Comparison of ENCODE assay signal across 12 mouse cellular contexts in genomic region chr16:5536515-5536972, GRCm38 (mm10).
DNase-seq lines count a peak whose midpoint lies in the region; ATAC-seq lines count a peak whose summit lies in the region.
"Had no signal": no experiment of that assay in that cellular context is flagged by ENCODE, and none has a peak within 500 bp of the region (broad histone marks: within the 10 kb centered on the region; RNA-seq: fewer than 3 reads in every experiment).

No protein-coding gene starts in this region.

- H3K4me2 ChIP-seq in hindbrain, embryonic 13.5 days: peak overlapping the region; percentile 31
- peak overlapping the region; percentile 35 for H3K4me2 ChIP-seq in midbrain, embryonic 15.5 days

- H3K4me3 ChIP-seq in hindbrain, embryonic 13.5 days: no peak overlapping the region
- H3K4me3 ChIP-seq in midbrain, embryonic 15.5 days: no peak overlapping the region
- H3K4me3 ChIP-seq: gastrocnemius, adult 2 months had no signal

- ATAC-seq in hindbrain, embryonic 13.5 days (ENCODE audit: low FRiP score): 0 out of 2 replicates have a peak, but pooled peaks have one; percentile 12
- ATAC-seq in midbrain, embryonic 15.5 days (replicated peaks): peak; percentile 57
- ATAC-seq: activated CD4-positive, CD25-positive, alpha-beta regulatory T cell, adult 4 months had no signal

- 29% methylated on average over 14 of the region's 14 CpGs for WGBS in hindbrain, embryonic 13.5 days
- WGBS in midbrain, embryonic 15.5 days: 8% methylated on average over 14 of the region's 14 CpGs

- peak overlapping the region; percentile 6; the same call in 1 of the 2 replicates for H3K9ac ChIP-seq in hindbrain, embryonic 13.5 days
- peak overlapping the region; percentile 25 for H3K9ac ChIP-seq in midbrain, embryonic 15.5 days

- peak overlapping the region; percentile 9; the same call in 1 of the 2 replicates for H3K27ac ChIP-seq in hindbrain, embryonic 13.5 days
- H3K27ac ChIP-seq in midbrain, embryonic 15.5 days: peak overlapping the region; percentile 63
- H3K27ac ChIP-seq: gastrocnemius, adult 2 months had no signal

- H3K9me3 ChIP-seq in hindbrain, embryonic 13.5 days: no peaks in the 10 kb centered on the region
- no peaks in the 10 kb centered on the region for H3K9me3 ChIP-seq in midbrain, embryonic 15.5 days

- 0 out of 2 replicates have a peak, but pooled peaks cover 7% of the 10 kb centered on the region for H3K27me3 ChIP-seq in hindbrain, embryonic 13.5 days
- 0 out of 2 replicates have a peak, but pooled peaks cover 3% of the 10 kb centered on the region for H3K27me3 ChIP-seq in midbrain, embryonic 15.5 days (replicated peaks)

- peak; percentile 68 for DNase-seq in heart, adult 11 months
- DNase-seq in heart, postnatal 4 days: no peak
- peak; percentile 20 for DNase-seq in embryo, embryonic 9.5 days (ENCODE audit: extremely low spot score)
- no peak for DNase-seq in c-Kit-positive CD71-positive TER-119-positive erythroid progenitor cells, embryonic 14.5 days (ENCODE audit: low spot score)
- no peak for DNase-seq in spleen, postnatal 4 days (ENCODE audit: low spot score in 2 of 2)
- no peak for DNase-seq in adrenal gland, adult 2 months
- DNase-seq: cerebellum, adult 9-10 months; gastrocnemius, adult 2 months; heart, postnatal 36 days had no signal

- H3K4me1 ChIP-seq in hindbrain, embryonic 13.5 days (replicated peaks): peaks cover 35% of the 10 kb centered on the region
- H3K4me1 ChIP-seq in midbrain, embryonic 15.5 days: peaks cover 37% of the 10 kb centered on the region

- H3K36me3 ChIP-seq in hindbrain, embryonic 13.5 days: no peaks in the 10 kb centered on the region
- no peaks in the 10 kb centered on the region for H3K36me3 ChIP-seq in midbrain, embryonic 15.5 days (replicated peaks)

Comparison
In these comparisons a context has a peak if more than half of its experiments do, and no peak if none do; other contexts are left out.
1. DNase-seq: peak in heart, adult 11 months (single experiment) and embryo, embryonic 9.5 days (single experiment); none in heart, postnatal 4 days (single experiment), c-Kit-positive CD71-positive TER-119-positive erythroid progenitor cells, embryonic 14.5 days (single experiment), spleen, postnatal 4 days (0 of 2) and adrenal gland, adult 2 months (single experiment).